Mouse (Mus musculus) forelimb bud, embryonic 11.5 days (tissue): Measurements from ENCODE around the gene Anxa6.
A peak's percentile ranks its signal among the peaks of the same experiment; 100 is the strongest.

Source experiments
- DNase-seq: peaks from one replicate; pipeline ENCODE4 v3.0.0-alpha.2; 2012; ENCODE audit warnings: low read depth, low spot score

Anxa6 gene

DNA sequence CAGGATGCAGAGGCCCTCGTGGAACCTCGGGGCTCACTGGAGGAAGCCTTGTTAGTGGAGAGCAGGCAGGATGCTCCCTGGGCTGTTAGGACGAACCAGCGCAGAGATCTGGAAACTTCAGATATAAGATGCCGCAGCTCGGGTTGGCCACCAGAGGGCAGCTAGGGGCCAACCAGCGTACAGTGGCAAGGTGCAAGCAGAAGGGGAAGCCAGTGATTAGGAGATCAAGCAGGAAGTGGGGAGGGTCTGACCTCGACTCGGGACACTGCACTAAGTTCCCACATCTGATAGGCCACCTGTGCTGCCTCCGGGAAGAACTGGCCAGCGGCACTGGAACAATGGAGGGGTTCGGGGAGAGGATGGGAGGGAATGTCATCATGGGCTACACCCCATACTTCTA lies 35.0 kb downstream of the Anxa6 start:
- peak; percentile 69 for DNase-seq

DNA sequence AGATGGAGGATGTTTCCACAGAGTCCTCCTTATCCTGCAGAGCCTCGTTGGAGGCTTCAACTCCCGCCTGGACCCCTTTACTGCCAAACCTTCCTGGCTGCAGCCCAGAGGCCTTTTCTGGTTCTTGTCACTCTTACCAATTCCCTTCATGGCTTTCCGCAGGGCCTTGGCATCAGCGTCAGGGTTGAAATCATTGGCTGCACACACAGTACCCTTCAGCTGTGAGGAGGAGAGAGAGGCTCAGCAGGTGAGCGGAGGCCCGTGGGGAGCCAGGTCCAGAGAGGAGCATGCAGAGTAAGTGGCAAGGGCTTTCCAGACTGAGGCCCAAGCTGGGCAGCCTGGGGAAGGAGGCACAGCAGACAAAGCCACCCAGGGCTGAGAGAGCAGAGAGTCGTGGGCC lies 37.1 kb downstream of the Anxa6 start:
- no peak for DNase-seq

DNA sequence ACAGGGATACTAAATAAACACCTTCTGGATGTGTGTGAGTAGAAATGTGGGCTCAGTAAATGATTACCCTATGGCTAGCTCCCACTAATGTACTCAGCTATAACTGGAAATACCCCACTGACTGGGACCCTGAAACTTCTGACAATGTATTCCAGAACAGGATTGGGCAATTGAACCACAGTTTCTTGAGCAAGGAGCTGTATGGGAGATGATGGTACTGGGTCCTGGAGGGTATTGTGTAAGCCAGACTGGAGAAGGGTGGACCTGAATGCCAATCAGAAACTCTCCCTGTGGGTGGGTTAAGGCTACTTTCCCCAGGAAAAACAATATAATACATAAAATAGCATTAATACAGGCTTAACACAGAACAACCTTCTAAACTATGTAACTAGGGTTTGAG lies 43.3 kb downstream of the Anxa6 start:
- no peak for DNase-seq

DNA sequence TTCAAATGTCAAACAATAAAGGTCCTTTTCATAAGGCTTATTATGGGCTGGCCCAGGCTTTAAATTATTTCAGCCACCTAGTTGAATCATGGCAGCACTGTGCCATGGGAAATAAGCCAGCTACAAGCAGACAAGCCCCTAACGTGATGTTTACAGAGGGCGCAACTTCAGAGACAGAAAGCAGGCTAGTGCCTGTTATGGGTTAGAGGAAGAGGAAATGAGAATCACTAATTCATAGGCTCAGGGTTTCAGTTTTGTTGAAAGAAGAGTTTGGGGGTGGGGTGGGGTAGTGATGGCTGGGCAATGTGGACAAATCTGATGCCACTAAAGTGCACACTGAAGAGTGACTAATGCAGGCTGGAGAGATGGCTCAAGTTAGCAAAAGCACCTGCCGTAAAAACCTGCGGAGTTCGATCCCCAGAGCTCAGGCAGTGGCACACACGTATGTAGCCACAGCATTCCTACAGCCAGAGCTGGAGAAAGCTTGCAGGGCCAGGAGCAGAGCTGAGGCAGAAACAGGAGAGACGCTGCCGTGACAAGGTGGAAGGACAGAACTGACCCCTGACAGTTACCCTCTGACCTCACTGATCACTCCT lies 44.4 kb downstream of the Anxa6 start:
- DNase-seq, result no peak

DNA sequence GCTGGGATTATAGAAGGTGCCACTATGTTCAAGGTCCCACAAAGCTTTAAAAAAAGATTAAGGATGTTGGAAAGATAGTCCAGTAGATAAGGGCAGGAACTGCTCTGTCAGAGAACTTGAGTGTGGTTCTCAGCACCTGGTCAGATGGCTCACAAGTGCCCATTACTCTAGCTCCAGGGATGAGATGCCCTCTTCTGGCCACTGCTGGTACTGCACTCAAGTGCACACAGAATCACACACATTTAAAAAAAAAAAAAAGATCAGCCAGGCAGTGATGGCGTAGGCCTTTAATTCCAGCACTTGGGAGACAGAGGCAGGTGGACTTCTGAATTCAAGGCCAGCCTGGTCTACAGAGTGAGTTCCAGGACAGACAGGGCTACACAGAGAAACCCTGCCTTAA lies 45.3 kb downstream of the Anxa6 start:
- DNase-seq, result peak; percentile 43

DNA sequence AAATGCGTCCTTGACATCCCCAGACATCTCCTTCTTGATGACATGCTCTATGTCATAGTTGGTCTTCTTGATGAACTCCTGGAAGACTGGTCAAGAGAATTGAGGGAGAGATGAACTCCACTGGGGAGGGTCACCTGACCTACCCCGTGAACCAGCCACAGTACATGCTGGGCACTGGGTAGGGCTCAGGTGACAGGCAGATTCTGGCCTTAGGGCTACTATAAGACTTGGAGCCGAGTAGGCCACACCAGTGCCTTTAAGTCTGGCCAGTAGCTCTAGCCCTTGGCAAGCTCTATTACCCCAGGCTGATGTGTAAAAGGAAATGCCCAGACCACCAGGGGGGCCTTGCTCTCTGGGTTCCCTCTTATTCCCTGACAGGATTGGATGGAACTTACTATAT lies 48.2 kb downstream of the Anxa6 start:
- no peak for DNase-seq

DNA sequence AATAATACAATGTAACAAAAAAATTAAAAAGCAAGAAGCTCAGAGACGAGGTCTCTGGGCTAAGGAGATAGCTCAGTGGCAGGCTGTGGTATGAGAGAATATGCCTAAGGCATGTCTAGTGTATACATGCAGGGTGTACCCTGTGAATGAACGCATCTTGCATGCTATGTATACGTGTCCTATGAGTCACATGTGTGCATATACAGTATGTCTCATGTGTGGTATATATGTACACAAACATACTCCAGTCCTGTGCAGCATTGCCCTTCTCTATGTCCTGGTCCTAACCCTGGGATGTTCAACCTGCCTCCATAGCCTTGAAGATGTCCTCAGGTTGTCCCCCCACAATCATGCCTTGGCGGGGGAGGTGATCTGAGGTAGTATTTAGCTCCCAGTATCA lies 48.7 kb downstream of the Anxa6 start:
- no peak for DNase-seq

DNA sequence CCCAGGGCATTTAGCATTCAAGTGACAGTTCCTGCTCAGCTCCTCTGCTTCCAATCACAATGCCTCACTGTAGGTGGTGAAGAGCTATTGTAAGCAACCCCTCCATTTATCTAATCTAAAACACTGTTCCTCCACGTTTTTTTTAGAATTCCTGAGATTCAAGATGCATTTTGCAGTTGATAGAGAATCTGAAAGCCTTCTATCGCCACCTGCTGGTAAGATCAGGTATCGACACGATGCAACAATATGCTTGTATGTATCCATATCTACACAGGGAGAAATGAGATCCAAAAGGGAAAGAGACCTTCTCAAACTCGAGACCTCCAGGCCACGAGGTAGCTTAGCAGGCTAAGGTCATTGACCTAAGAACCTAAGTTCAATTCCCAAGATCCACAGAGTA lies 49.2 kb downstream of the Anxa6 start:
- DNase-seq, result peak; percentile 61

DNA sequence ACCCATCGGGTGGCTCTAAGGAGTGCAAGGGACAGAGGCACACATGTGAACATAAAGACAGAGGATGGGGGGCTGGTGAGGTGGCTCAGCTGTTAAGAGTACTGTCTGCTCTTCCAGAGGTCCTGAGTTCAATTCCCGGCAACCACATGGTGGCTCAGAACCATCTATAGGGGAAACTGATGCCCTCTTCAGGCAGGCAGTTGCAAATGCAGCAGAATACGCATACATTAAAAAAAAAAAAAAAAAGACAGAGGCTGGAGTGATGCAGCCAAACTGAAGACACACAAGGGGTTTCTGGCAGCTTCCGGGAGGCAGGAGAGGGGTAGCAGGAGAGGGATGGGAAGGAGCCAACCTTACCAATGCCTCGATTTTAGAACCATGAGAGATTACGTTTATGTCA lies 50.7 kb downstream of the Anxa6 start:
- no peak for DNase-seq

DNA sequence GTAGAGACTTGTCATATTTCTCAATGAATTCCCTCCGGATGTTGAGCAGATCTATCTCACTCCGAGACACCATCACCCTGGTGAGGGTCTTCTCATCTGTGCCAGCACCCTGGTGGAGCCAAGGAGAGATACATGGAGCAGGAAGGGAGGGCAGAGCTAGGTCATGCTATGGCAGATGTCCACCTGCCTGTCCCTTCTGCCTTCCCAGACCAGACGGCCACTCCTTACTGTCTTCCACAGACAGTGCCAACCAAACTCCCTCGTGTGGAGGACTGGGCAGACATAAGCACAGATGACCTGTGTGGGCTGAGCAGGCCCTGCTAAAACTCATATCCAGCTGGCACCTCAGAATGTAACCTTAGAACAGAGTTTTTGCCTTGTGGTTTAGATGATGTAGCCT lies 51.6 kb downstream of the Anxa6 start:
- no peak for DNase-seq

DNA sequence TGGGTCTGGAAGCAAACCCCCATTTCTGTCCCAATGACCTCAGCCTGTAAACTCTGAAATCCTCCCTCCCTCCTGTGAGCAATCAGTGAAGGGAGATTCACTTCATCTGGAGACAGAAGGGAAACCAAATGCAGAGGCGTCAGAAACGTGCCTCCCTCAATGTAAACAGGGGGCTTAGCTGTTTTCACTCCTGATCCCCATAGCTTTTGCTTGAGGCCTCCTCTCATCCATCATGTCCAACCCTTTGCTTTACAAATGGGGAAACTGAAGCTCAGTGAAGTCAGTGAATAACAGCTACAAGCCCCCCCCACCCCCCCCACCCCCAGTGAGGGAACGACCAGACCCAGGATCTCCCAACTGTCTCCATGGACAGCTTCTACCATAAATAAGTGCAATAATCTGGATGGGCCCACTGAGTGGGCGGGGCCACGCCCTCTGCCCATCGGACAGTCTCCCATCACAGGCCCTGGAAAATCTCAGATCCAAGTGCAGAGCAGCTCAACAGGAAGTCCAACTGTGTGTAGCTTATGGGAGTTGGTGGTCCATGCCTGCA lies 55.8 kb downstream of the Anxa6 start:
- DNase-seq, result no peak

DNA sequence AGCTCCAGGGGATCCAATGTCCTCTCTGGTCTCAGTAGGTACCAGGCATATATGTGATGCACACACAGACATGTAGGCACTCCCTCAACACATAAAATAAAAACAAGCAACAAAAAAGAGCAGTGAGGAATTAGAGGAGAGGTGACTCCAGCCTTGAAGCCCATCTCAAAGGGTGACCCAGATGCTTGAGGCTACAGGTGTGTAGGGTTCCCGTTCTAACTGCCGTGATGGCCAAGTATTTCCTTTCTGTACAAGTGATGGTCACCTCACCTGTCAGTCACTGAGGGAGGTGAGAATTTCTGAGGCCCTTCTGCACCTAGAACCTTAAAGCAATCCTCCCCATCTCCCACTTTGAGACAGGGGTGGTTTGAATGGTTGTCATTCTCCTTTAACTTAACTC lies 56.9 kb downstream of the Anxa6 start:
- DNase-seq, result no peak

DNA sequence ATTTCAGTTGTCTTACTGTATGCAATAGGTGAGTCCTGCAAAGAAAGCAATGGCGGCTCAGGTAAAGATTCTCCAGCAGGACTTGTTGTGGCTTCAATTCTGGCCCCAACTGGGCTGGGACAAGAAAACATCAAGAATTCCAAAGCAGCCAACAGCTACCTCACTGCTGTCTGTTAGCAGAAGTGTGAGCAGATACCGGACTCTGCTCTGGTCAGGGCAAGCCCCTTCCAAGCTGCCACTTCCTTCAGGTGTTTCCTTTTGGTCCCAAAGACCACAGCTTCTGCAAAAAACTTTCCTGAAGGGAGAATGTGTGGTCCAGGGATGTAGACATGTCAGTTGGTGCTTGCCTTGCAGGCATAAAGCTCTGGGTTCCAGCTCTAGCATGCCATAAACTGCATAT lies 57.5 kb downstream of the Anxa6 start:
- DNase-seq, result no peak

DNA sequence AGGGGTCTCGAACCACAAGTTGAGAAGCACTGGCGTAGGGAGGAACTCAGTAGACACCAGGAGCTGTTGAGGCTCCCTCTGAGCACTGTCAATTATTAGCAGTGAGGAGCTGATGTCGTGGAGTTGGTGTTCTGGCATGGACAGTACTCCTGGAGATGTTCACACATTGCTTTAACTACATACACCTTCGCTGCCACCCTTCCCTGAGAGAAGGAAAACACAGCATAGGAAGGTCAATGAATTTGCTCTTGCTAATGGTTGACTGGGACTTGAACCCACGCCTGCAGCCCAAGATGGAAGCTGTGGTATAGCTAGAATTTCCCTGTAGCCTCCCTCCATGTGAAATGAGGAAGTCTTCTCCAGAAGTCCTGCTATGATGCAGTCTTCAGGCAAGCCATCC lies 57.9 kb downstream of the Anxa6 start:
- no peak for DNase-seq

DNA sequence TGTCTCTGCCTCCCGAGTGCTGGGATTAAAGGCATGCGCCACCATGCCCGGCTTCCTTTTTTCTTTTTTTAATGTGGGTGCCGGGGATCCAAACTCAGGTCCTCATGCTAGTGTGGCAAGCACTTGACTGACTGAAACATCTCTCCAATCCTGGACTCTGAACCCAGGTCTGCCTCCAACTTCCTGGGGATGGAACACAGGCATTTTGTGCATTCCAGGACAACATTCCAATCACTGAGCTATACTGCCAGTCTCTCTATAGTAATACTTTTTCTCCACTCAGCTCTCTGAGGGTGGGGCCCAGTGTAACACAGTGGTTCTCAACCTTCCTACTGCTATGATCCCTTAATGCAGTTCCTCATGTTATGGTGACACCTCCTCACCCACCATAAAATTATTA lies 58.6 kb downstream of the Anxa6 start:
- no peak for DNase-seq

DNA sequence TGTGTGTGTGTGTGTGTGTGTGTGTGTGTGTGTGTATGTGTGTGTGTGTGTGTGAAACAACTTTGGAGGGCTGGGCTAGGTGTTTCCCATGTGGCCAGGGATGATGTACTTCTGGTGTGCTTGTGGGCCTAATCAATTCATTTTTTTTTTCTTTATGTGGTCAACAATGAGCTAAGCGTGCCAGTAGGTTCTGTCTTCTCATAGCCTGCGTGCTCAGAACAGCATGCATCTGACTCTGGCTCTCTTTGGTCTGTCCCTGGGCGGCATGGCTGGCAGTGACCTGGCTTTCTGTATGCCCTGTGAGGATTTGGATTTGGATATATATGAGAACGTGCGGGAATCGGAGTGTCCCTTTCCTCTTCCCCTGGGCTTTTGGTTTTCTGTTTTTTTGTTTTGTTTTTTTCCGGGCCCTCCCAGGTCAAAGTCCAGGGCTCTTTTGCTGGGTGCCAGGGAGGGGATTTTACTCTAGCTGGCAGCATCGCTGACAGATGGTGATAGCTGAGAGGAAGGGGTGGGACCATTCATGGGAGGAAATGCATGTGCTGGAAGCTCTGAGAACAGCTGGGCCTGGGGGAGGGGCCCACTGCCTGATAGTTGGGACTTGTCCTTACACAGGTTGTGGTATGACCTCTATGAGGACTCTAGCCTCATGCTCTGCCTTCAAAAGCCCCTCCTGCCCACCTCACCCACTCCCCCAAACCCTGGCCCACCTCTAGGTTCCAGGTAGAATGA lies 59.6 kb downstream of the Anxa6 start:
- no peak for DNase-seq

DNA sequence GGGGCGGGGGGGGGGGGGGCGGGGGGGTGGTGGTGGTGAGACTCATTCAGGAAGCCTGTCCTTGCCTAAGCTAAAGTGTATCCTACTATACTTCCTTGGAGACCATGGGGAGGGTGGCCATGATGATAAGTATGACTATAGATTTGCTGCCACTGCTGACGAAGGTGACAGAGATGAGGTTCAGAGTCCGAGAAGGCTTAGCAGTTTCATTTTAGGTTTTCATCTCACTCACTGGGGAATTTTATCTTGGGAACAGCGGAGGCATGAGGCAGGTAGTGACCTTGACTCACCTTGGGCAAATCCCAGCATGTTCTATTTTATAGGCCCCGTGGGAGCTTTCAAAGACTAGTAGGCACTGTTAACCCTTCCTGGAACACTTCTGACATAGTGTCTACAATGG lies 60.5 kb downstream of the Anxa6 start:
- no peak for DNase-seq

DNA sequence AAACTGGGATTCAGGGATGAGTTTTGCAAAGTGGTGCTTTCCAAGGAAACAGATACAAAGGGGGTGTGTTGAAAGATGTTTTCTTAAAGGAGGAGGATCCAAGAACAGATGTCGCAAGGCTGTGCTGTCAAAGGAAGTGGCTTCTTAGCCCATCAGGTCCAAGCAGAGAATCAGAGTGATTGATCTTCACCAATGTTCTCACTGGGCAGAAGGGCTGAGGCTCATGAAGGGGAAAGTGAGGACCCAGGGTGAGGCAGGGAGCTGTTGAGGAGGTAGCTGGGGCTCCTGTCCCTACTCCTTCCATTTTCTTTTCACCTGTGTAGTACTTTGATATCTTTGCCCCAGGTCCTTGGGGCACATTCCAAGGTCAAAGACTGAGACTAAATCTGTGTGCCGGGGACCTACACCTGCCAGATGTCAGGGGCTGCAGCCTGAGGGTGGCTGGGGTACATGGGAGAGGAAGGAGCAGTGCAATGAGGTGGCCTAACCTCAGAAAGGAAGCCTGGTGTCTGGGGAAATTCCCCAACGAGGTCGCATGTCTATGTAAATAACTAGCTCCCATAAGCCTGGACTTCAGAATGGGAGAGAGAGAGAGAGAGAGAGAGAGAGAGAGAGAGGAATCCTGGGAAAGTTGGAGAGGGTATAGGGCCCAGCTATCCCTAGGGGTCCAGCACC lies 61.1 kb downstream of the Anxa6 start:
- no peak for DNase-seq

DNA sequence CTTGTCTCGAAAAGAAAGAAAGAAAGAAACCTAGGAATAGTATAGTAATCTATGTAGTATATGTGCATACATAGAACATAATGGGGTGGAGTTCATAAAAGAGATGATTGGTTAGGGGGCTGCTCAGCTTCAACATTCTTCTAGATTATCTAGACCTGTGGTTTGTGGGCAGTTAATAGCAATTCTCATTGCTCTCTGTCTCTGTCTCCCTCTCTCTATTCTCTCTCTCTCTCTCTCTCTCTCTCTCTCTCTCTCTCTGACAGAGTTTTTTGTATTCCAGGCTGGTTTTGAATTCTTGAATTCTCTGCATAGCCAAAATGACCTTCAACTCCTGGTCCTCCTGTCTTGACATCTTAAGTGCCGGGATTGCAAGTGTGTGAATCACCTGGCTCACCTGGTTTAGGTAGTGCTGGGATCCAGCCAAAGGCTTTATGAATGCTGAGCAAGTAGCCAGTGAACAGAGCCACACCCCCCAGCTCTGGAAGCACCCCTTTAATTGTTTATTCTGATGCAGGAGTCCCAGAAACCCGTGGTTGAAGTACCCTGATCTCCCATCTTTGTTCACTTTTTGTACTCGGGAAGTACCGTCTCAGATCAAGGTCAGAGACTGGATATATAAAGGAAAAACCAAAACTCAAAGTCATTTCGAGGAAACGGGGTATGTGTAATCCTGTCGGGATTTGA lies 61.7 kb downstream of the Anxa6 start:
- DNase-seq, result no peak

DNA sequence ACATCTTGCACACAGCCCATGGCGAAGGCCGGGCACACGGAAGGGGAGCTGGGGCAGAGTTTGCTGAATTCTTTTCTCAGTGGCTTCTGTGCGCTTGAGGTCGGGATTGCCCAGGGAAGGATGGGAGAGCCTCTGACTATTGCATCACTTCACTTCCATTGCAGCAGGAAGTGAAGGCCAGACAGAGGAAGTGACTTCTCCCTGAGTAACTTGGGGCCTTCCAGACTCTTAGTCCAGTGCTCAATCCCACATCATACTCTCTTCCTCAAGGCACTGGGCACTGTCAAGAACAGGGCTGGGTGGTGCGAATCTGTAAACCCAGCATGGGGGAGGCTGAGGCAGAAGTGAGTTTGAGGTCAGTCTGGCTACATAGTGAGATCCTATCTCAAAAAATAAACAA lies 68.0 kb downstream of the Anxa6 start:
- DNase-seq, result no peak

DNA sequence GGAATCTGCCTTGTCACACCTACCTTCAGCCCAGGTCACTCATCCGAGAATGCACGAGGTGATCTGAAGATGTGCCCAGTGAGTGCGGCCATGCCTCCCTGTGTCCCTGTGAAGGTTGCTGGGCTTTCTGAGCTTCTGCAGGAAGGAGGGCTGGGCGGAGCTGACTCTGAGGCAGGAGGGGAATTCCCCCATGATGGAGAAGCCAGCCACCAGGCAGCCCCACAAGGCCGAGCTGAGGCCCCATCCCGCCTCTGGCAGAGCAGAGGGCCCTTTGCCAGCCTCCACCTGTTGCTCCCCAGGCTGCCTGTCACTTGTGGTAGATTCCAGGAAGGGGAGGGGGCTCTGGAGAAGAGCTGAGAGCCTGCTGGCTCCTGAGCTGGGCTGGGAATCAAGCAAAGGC lies 70.4 kb downstream of the Anxa6 start, which contains the start of gene Tnip1:
TSS of gene Tnip1 (minus strand) at position 108 of the 400 bp plus-strand sequence.
- DNase-seq, result no peak

DNA sequence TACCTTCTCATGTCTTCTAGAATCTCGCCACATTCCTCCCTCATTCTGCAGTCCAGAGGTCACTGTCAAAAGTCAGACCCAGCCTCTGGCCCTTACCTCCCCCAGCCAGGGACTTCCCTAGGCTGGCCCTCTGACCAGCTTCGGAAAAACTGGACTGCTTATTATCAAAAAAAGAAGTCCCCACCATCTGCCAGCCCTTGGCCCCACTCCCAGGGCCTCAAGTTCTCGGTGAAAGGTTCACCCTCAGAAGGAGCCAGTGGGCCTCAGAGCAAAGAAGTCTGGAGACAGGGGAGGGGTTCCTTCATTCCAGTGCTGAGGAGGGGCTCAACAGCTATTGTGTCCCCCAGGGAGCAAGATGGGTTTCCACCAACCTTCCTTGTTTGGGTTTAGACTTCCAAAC lies 71.3 kb downstream of the Anxa6 start:
- DNase-seq, result no peak
